Mouse (Mus musculus) right cerebral cortex, postnatal 14 days (tissue): ENCODE measurements around the gene Trim13.
"Not testable (repeated sequence)": the region's sequence is repeated elsewhere in the genome, so short reads cannot be mapped to it uniquely, and the experiment has no call there.

Experiments
- DNase-seq: peaks from one replicate; pipeline ENCODE4 v3.0.0; 2022

The Trim13 gene

GRCm38 (mm10) chr14:61597968-61598367, at the start of gene Trim13:
Gene Trim13 (plus strand): TSS chr14:61598247.
- no peak for DNase-seq

DNA sequence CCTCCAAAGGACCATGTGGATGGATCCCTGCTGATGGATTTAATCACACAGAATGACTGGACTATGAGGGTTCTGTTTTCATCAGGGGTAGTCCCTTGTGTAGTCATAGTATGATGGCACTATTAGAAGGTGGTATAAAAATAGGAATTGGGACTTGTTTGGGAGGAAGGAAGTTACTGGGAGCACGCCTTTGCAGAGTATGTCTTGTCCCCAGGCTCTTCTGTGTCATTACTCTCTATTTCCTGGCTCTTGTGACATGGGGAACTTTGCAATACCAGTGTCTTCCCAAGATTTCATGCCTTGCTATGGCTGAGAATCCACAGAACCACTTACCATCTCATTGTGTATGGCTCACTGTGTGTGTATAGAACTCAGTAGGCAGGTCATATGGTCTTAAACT, 49.4 kb upstream of the Trim13 start:
- DNase-seq = no peak

- DNase-seq = no peak
Measured at GRCm38 (mm10) chr14:61555931-61556288, 42.1 kb upstream of the Trim13 start.

- peak; percentile 97 for DNase-seq
Measured at GRCm38 (mm10) chr14:61556289-61557147, 41.5 kb upstream of the Trim13 start, which contains the start of gene Spryd7. Gene Spryd7 (minus strand): TSS chr14:61556886.

DNA sequence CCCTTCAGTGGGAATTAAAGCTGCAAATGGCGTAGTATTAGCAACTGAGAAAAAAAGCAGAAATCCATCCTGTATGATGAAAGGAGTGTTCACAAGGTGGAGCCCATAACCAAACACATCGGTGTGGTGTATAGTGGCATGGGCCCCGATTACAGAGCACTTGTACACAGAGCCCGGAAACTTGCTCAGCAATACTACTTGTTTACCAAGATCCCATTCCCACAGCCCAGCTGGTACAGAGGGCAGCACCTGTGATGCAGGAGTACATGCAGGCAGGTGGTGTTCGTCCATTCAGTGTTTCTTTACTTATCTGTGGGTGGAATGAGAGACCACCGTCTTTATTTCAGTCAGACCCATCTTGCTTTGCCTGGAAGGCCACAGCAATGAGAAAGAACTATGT, 39.1 kb upstream of the Trim13 start:
- DNase-seq = no peak

GRCm38 (mm10) chr14:61559856-61560255, 38.2 kb upstream of the Trim13 start:
- DNase-seq = no peak

DNA sequence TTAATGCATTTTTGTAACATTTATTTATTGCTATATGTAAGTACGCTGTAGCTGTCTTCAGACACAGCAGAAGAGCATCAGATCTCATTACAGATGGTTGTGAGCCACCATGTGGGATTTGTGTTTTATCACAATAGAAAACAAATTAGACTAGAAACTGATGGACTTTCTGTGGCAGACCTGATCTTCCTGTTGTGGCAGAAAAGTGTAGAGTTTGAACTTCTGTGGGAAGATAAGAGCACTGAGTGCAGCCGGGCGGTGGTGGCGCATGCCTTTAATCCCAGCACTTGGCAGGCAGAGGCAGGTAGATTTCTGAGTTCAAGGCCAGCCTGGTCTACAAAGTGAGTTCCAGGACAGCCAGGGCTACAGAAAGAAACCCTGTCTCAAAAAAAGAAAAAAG, 31.8 kb upstream of the Trim13 start:
- not testable (repeated sequence) for DNase-seq

- no peak for DNase-seq
Measured at GRCm38 (mm10) chr14:61569344-61569743, 28.7 kb upstream of the Trim13 start.

GRCm38 (mm10) chr14:61571366-61571765, 26.7 kb upstream of the Trim13 start:
- DNase-seq = peak; percentile 97

DNA sequence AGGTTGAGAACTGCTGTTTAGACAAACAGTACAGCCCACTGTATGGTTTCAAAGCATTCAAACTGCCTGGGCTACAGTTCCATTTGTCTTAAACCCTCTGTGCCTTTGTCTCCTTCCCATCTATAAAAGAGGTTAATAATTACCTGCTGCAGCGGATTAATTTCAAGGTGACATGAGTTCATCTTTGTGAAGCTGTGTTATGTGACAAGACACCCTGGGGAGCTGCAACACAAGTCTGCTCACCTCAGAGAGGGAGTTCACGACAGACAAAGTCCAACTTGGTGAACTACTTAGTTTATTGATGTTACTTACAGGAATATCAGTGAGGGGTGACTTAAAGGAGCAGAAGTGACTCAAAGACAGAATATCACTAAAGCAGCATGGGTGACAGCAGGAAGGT, 25.9 kb upstream of the Trim13 start:
- DNase-seq = no peak

GRCm38 (mm10) chr14:61575066-61575465, 23.0 kb upstream of the Trim13 start:
- DNase-seq = no peak

DNA sequence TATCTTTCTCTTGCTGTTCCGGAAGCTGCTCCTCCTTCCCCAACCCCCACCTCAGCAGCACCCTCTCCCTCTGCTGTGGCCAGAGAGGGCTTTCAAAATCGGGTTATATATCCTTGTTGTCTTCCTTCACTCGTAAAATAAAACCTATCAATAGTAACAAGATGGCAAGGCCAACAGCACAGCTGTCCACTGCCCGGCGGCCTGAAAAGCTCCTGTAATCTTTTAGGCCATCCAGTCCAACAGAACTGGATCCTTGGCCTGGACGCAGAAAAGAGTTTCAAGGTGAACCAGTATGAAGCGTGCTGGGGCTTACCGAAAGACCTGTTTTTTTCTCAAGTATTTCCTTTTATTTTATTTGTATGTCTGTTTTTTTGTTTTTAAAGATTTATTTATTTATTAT, 22.1 kb upstream of the Trim13 start:
- DNase-seq = no peak

DNA sequence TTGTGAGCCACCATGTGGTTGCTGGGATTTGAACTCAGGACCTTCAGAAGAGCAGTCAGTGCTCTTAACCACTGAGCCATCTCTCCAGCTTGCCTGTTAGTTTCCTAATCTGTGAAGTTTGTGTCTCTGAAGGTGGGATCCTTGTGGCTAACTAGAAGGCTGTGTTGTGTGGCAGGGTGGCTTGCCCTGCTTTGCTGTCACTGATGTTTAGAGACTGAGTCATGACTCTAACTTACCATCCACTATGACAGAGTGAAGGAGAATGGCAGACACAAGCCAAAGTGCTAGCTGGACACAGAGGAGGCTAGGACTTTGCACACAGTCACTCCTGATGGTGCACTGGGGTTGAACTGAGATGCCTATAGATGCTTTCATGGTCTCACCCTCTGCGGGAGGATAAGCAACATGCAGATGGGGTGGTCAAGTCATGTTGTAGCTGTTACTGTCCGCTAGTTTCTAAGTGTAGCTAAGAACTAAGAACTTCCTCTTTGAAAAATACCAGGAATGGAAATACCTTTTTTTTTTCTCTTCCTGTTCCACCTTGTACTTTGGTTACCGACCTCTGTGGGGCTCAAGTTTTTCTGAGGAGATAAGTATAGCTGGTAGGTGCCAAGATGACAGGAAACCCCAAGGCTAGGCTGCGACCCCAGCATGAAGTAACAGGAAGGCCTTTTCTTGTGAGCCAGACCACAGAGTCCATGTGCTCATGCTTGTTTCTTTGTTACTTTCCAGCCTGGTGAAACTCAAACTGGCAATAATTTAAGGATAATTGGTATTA, 8.6 kb upstream of the Trim13 start:
- DNase-seq = no peak

GRCm38 (mm10) chr14:61596719-61597426, 1.2 kb upstream of the Trim13 start:
- no peak for DNase-seq

DNA sequence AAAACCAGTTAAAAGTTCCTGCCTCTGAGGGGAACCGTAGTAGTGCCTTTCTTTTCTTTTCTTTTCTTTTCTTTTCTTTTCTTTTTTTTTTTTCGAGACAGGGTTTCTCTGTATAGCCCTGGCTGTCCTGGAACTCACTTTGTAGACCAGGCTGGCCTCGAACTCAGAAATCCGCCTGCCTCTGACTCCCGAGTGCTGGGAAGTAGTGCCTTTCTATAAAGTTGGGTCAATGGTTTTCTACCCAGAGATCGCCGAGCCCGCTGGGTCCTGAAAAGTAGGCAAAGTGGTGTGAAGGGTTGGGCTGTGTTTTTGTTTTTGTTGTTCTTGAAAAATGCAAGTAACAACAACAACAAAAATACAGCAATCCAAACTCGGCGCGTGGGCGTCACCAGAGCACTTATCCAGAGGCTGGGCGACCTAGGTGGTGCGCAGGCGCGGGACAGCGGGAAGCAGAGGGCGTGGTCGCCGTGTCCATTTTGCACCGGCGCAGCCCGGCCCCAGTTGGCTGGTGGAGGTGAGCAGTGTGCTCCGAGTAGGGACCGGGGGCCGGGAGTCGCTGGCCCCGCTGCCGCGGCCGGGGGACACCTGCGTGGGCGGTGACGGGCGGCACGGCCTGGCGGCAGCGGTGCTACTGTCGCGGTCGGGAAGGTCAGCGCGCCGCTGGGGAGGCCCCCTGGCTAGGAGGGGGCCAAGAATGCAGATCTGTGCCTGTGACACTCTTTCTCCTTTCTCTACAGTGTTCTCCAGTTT, 1.2 kb downstream of the Trim13 start:
- DNase-seq = peak; percentile 87

DNA sequence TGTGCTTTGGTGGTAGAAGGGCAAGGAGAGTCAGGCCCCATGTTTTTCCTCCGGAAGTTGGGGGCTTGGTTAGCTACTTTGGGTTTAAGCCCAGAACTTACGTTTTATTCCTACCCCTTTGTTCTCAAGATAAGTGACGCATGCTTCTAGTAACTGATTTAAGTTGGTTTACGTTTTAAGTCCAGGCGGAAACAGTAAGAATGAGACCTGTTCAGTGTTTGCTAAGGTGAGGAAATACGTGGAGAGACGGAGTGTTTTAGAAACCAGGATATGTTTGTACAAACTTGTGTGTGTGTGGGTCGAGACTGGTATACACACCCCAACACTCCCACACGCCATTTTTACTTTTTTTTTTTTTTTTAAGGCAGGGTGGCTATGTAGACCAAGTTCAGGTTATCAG, 3.3 kb downstream of the Trim13 start:
- no peak for DNase-seq

DNA sequence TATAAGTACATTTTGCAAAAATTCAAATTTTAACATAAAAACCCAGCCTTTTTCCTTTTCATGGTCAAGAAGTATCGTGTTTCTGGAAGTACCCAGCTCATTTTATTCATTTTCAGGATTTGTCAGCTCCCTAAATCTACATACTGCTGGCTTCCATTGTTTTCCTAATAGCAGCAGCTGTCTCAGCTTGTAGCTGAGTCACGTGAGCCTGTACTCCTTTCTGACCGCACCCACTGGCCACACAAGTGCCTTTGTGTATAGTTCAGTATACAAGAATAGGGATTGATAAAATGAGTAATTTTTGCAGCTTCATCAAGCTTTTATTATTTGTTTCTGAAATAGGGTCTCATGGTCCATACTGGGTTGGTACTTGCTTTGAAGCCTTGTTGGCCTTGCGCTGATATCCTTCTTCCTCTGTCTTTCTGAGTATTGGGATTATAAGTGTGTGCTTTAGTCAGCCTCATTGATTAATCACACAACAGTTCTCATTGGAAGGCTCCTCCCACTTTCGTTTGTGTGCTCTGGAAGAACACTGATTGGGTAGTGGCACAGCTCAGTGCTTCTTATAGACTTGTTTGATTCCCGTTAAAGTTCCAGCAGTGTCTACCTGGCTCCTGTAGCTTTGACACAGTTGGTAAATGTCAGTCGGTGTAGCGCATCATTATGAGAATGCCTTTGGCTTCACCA, 5.2 kb downstream of the Trim13 start:
- DNase-seq = no peak

- DNase-seq = no peak
Measured at GRCm38 (mm10) chr14:61604081-61604480, 6.0 kb downstream of the Trim13 start.

GRCm38 (mm10) chr14:61606088-61606487, 8.0 kb downstream of the Trim13 start:
- not testable (repeated sequence) for DNase-seq

- no peak for DNase-seq
Measured at GRCm38 (mm10) chr14:61607157-61607556, 9.1 kb downstream of the Trim13 start, which contains the start of gene Kcnrg. Gene Kcnrg (plus strand): TSS chr14:61607457.

GRCm38 (mm10) chr14:61611766-61612165, 13.7 kb downstream of the Trim13 start:
- DNase-seq = no peak

DNA sequence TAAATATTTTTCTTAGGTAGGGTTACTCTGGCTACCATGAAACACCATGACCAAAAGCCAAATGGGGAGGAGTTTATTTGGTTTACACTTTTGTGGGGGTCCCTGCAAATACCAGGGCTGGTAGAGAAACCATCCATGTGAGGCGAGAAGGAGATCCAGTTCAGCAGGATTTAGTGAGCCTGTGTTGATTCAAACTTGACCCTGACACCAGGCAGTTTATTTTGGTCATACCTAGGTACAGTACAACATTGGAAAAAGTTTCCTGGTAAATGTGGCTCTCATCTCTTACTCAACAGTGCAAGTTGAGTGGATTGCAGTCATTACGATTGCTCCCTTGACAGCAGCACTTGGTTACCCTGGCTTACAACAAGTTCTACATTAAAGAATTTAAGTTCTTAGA, 15.3 kb downstream of the Trim13 start:
- no peak for DNase-seq
